8 mouse cellular contexts compared by ENCODE assay signal in genomic region chr9:21239465-21239848, GRCm38 (mm10). TPM values are rescaled to one million over a fixed set of nuclear protein-coding genes. Genes with fewer than 3 reads are reported as not detected.
DNase-seq lines count a peak whose midpoint lies in the region; ATAC-seq and TF ChIP-seq lines count a peak whose summit lies in the region.

No protein-coding gene starts in this region.

- no peaks in the 10 kb centered on the region for H3K9me3 ChIP-seq in embryonic facial prominence, embryonic 12.5 days
- no peaks in the 10 kb centered on the region for H3K9me3 ChIP-seq in intestine, embryonic 14.5 days (ENCODE audit: control insufficient read depth, low read length)
- H3K9me3 ChIP-seq in neural tube, embryonic 13.5 days: no peaks in the 10 kb centered on the region

- no peak for TF ChIP-seq CTCF in lung, adult 2 months (IDR thresholded peaks at IDR 0.05; ENCODE audit: insufficient read depth, low read length)

- DNase-seq in lung, adult 2 months: no peak
- DNase-seq in lung, postnatal 36 days: no peak
- no peak for DNase-seq in intestine, embryonic 14.5 days (ENCODE audit: low spot score)
- no peak for DNase-seq in urinary bladder, postnatal 4 days (ENCODE audit: low spot score in 2 of 2)
- DNase-seq in kidney, adult 11 months: no peak
- no peak for DNase-seq in embryo, embryonic 9.5 days (ENCODE audit: extremely low spot score)

- no peak overlapping the region for H3K27ac ChIP-seq in embryonic facial prominence, embryonic 12.5 days
- no peak overlapping the region; the same call in 1 of the 2 replicates for H3K27ac ChIP-seq in intestine, embryonic 14.5 days (ENCODE audit: low read depth)
- peak overlapping the region; percentile 94; the same call in 1 of the 2 replicates for H3K27ac ChIP-seq in neural tube, embryonic 13.5 days (replicated peaks)

- H3K4me2 ChIP-seq in embryonic facial prominence, embryonic 12.5 days (replicated peaks): peak overlapping the region; percentile 64
- peak overlapping the region; percentile 92 for H3K4me2 ChIP-seq in intestine, embryonic 14.5 days (ENCODE audit: low read length)
- peak overlapping the region; percentile 75 for H3K4me2 ChIP-seq in neural tube, embryonic 13.5 days

- TF ChIP-seq POLR2A in lung, adult 2 months (IDR thresholded peaks at IDR 0.05; ENCODE audit: borderline replicate concordance, extremely low read depth, low read depth, low read length): no peak

- WGBS in lung, adult 2 months: 24% methylated on average over 4 of the region's 4 CpGs
- 36% methylated on average over 4 of the region's 4 CpGs for WGBS in embryonic facial prominence, embryonic 12.5 days
- 30% methylated on average over 4 of the region's 4 CpGs for WGBS in intestine, embryonic 14.5 days
- WGBS in neural tube, embryonic 13.5 days: 38% methylated on average over 4 of the region's 4 CpGs

- peaks cover 25% of the 10 kb centered on the region for H3K4me1 ChIP-seq in lung, adult 2 months (ENCODE audit: control insufficient read depth, insufficient read depth, low read length)
- H3K4me1 ChIP-seq in embryonic facial prominence, embryonic 12.5 days: peaks cover 19% of the 10 kb centered on the region
- peaks cover 25% of the 10 kb centered on the region for H3K4me1 ChIP-seq in intestine, embryonic 14.5 days (replicated peaks; ENCODE audit: control insufficient read depth, insufficient read depth, low read length)
- peaks cover 47% of the 10 kb centered on the region for H3K4me1 ChIP-seq in neural tube, embryonic 13.5 days (replicated peaks)

- peaks cover 28% of the 10 kb centered on the region for H3K27me3 ChIP-seq in embryonic facial prominence, embryonic 12.5 days
- H3K27me3 ChIP-seq in intestine, embryonic 14.5 days (replicated peaks; ENCODE audit: control insufficient read depth, insufficient read depth, low read length): peaks cover 19% of the 10 kb centered on the region
- peaks cover 30% of the 10 kb centered on the region for H3K27me3 ChIP-seq in neural tube, embryonic 13.5 days

- peak overlapping the region; percentile 87 for H3K9ac ChIP-seq in embryonic facial prominence, embryonic 12.5 days
- H3K9ac ChIP-seq in intestine, embryonic 14.5 days (ENCODE audit: low read length): peak overlapping the region; percentile 95
- H3K9ac ChIP-seq in neural tube, embryonic 13.5 days: peak overlapping the region; percentile 95

- H3K36me3 ChIP-seq in embryonic facial prominence, embryonic 12.5 days: peaks cover 17% of the 10 kb centered on the region
- peaks cover 17% of the 10 kb centered on the region for H3K36me3 ChIP-seq in intestine, embryonic 14.5 days (ENCODE audit: control insufficient read depth, insufficient read depth, low read length)
- H3K36me3 ChIP-seq in neural tube, embryonic 13.5 days: peaks cover 21% of the 10 kb centered on the region

- H3K4me3 ChIP-seq in lung, adult 2 months (replicated peaks; ENCODE audit: extremely low read depth, low read depth, low read length): peak overlapping the region; percentile 79
- peak overlapping the region; percentile 61 for H3K4me3 ChIP-seq in embryonic facial prominence, embryonic 12.5 days
- peak overlapping the region; percentile 92 for H3K4me3 ChIP-seq in intestine, embryonic 14.5 days (ENCODE audit: low read depth, low read length)
- H3K4me3 ChIP-seq in neural tube, embryonic 13.5 days: peak overlapping the region; percentile 73

- no peak for ATAC-seq in embryonic facial prominence, embryonic 12.5 days (ENCODE audit: insufficient number of reproducible peaks, insufficient read depth, low FRiP score, low TSS enrichment)
- ATAC-seq in intestine, embryonic 14.5 days (replicated peaks; ENCODE audit: low FRiP score, low TSS enrichment, low read depth): no peak
- ATAC-seq in neural tube, embryonic 13.5 days (ENCODE audit: low read depth): no peak

RNA-seq across cellular contexts. Expression of gene Keap1, which starts 0.3 kb away (rescaled TPM):
- polyA plus RNA-seq in lung, adult 2 months (2012; rRNA removed): 81.2 and 88.3 TPM in 2 replicates
- 61.3 and 68.7 TPM in 2 replicates for polyA plus RNA-seq in embryonic facial prominence, embryonic 12.5 days (2016; fragmentation: Nextera tagmentation; extraction: Ambion mirVana)
- 41.0 and 43.0 TPM in 2 replicates for polyA plus RNA-seq in intestine, embryonic 14.5 days (2014; fragmentation: Nextera tagmentation; extraction: Ambion mirVana)
- polyA plus RNA-seq in neural tube, embryonic 13.5 days (2015; fragmentation: Nextera tagmentation; extraction: Ambion mirVana): 60.9 and 64.4 TPM in 2 replicates

RNA-seq across cellular contexts. Expression of gene S1pr5, which starts 8.8 kb away (rescaled TPM):
- 9.7 and 11.3 TPM in 2 replicates for polyA plus RNA-seq in lung, adult 2 months (2012; rRNA removed)
- polyA plus RNA-seq in embryonic facial prominence, embryonic 12.5 days (2016; fragmentation: Nextera tagmentation; extraction: Ambion mirVana): 0.42 and 0.64 TPM in 2 replicates
- polyA plus RNA-seq in intestine, embryonic 14.5 days (2014; fragmentation: Nextera tagmentation; extraction: Ambion mirVana): 0.07 and 0.13 TPM in 2 replicates
- polyA plus RNA-seq in neural tube, embryonic 13.5 days (2015; fragmentation: Nextera tagmentation; extraction: Ambion mirVana): 3.0 and 3.8 TPM in 2 replicates

RNA-seq across cellular contexts. Expression of gene Atg4d, which starts 25.6 kb away (rescaled TPM):
- polyA plus RNA-seq in lung, adult 2 months (2012; rRNA removed): 31.9 and 36.8 TPM in 2 replicates
- polyA plus RNA-seq in embryonic facial prominence, embryonic 12.5 days (2016; fragmentation: Nextera tagmentation; extraction: Ambion mirVana): 33.6 and 33.9 TPM in 2 replicates
- 42.6 and 45.4 TPM in 2 replicates for polyA plus RNA-seq in intestine, embryonic 14.5 days (2014; fragmentation: Nextera tagmentation; extraction: Ambion mirVana)
- polyA plus RNA-seq in neural tube, embryonic 13.5 days (2015; fragmentation: Nextera tagmentation; extraction: Ambion mirVana): 55.3 and 56.1 TPM in 2 replicates

RNA-seq across cellular contexts. Expression of gene Kri1, which starts 48.3 kb away (rescaled TPM):
- 16.9 and 21.5 TPM in 2 replicates for polyA plus RNA-seq in lung, adult 2 months (2012; rRNA removed)
- polyA plus RNA-seq in embryonic facial prominence, embryonic 12.5 days (2016; fragmentation: Nextera tagmentation; extraction: Ambion mirVana): 16.8 and 17.9 TPM in 2 replicates
- polyA plus RNA-seq in intestine, embryonic 14.5 days (2014; fragmentation: Nextera tagmentation; extraction: Ambion mirVana): 12.8 TPM in 2 replicates
- polyA plus RNA-seq in neural tube, embryonic 13.5 days (2015; fragmentation: Nextera tagmentation; extraction: Ambion mirVana): 11.1 and 15.1 TPM in 2 replicates

RNA-seq across cellular contexts. Expression of gene Cdkn2d, which starts 51.8 kb away (rescaled TPM):
- polyA plus RNA-seq in lung, adult 2 months (2012; rRNA removed): 33.5 and 34.7 TPM in 2 replicates
- polyA plus RNA-seq in embryonic facial prominence, embryonic 12.5 days (2016; fragmentation: Nextera tagmentation; extraction: Ambion mirVana): 51.7 and 52.5 TPM in 2 replicates
- polyA plus RNA-seq in intestine, embryonic 14.5 days (2014; fragmentation: Nextera tagmentation; extraction: Ambion mirVana): 43.7 and 44.8 TPM in 2 replicates
- 95.5 and 114 TPM in 2 replicates for polyA plus RNA-seq in neural tube, embryonic 13.5 days (2015; fragmentation: Nextera tagmentation; extraction: Ambion mirVana)
